Mouse (Mus musculus): ENCODE data around the gene Rbm8a.

GRCm38 (mm10) chr3:96599411-96599810 lies 30.3 kb upstream of the Rbm8a start:
- TF ChIP-seq POLR2A (IDR thresholded peaks at IDR 0.05; ENCODE audit: insufficient read depth, low read depth, low read length) (no peak), CTCF (IDR thresholded peaks at IDR 0.05) (no peak)

All from heart, adult 2 months (tissue).